Mouse (Mus musculus): ENCODE results near the gene Lcn8. TPM values are rescaled to one million over a fixed set of nuclear protein-coding genes. Genes with fewer than 3 reads are reported as not detected.

Lcn8 gene
- polyA plus RNA-seq, 1 experiment = not detected

- Histone ChIP-seq H3K27ac (ENCODE audit: control insufficient read depth, insufficient read depth, low read depth, low read length, poor library complexity) (no peak overlapping the region), H3K4me1 (ENCODE audit: control insufficient read depth, insufficient read depth, low read length) (no peaks in the 10 kb centered on the region), H3K4me3 (replicated peaks; ENCODE audit: control insufficient read depth, low read depth, low read length) (no peak overlapping the region)
- WGBS = 79% methylated on average over 4 of the region's 4 CpGs
- TF ChIP-seq CTCF (IDR thresholded peaks at IDR 0.05; ENCODE audit: control insufficient read depth, insufficient read depth, low read length) (no peak), POLR2A (IDR thresholded peaks at IDR 0.05; ENCODE audit: borderline replicate concordance, control insufficient read depth, low read depth, low read length) (no peak)
Measured at GRCm38 (mm10) chr2:25703706-25704105, 50.8 kb downstream of the Lcn8 start.

Other genes starting within 250 kb of the Lcn8 start
- 3.4 and 17.9 TPM in 2 replicates for gene Fut7, start 229.9 kb upstream of the Lcn8 start, polyA plus RNA-seq (2011; ENCODE audit: insufficient read depth, insufficient read length, low replicate concordance, missing spikeins)
- 5.0 and 15.0 TPM in 2 replicates for gene Abca2, start 224.4 kb upstream of the Lcn8 start, polyA plus RNA-seq (2011; ENCODE audit: insufficient read depth, insufficient read length, low replicate concordance, missing spikeins)
- not detected in 2 replicates for gene Clic3, start 196.3 kb upstream of the Lcn8 start, polyA plus RNA-seq (2011; ENCODE audit: insufficient read depth, insufficient read length, low replicate concordance, missing spikeins)
- gene Paxx, start 192.0 kb upstream of the Lcn8 start, polyA plus RNA-seq (2011; ENCODE audit: insufficient read depth, insufficient read length, low replicate concordance, missing spikeins) = 42.2 and 114 TPM in 2 replicates
- gene Ptgds, start 183.1 kb upstream of the Lcn8 start, polyA plus RNA-seq (2011; ENCODE audit: insufficient read depth, insufficient read length, low replicate concordance, missing spikeins) = 9.3 TPM in 1 of 2 replicates, not detected in the other
- not detected in 2 replicates for gene Lcn12, start 159.2 kb upstream of the Lcn8 start, polyA plus RNA-seq (2011; ENCODE audit: insufficient read depth, insufficient read length, low replicate concordance, missing spikeins)
- 18.5 and 30.4 TPM in 2 replicates for gene Fbxw5, start 152.4 kb upstream of the Lcn8 start, polyA plus RNA-seq (2011; ENCODE audit: insufficient read depth, insufficient read length, low replicate concordance, missing spikeins)
- 1.6 and 6.2 TPM in 2 replicates for gene C8g, start 151.4 kb upstream of the Lcn8 start, polyA plus RNA-seq (2011; ENCODE audit: insufficient read depth, insufficient read length, low replicate concordance, missing spikeins)
- 14.5 and 22.7 TPM in 2 replicates for gene Traf2, start 106.2 kb upstream of the Lcn8 start, polyA plus RNA-seq (2011; ENCODE audit: insufficient read depth, insufficient read length, low replicate concordance, missing spikeins)
- 46.6 and 73.8 TPM in 2 replicates for gene Edf1, start 95.3 kb upstream of the Lcn8 start, polyA plus RNA-seq (2011; ENCODE audit: insufficient read depth, insufficient read length, low replicate concordance, missing spikeins)
- 1.1 and 9.7 TPM in 2 replicates for gene Mamdc4, start 78.3 kb upstream of the Lcn8 start, polyA plus RNA-seq (2011; ENCODE audit: insufficient read depth, insufficient read length, low replicate concordance, missing spikeins)
- 12.3 and 16.4 TPM in 2 replicates for gene Phpt1, start 77.9 kb upstream of the Lcn8 start, polyA plus RNA-seq (2011; ENCODE audit: insufficient read depth, insufficient read length, low replicate concordance, missing spikeins)
- 0.34 and 0.92 TPM in 2 replicates for gene Ajm1, start 71.4 kb upstream of the Lcn8 start, polyA plus RNA-seq (2011; ENCODE audit: insufficient read depth, insufficient read length, low replicate concordance, missing spikeins)
- 33.4 and 38.2 TPM in 2 replicates for gene Rabl6, start 44.6 kb upstream of the Lcn8 start, polyA plus RNA-seq (2011; ENCODE audit: insufficient read depth, insufficient read length, low replicate concordance, missing spikeins)
- gene Ccdc183, start 35.4 kb upstream of the Lcn8 start, polyA plus RNA-seq (2011; ENCODE audit: insufficient read depth, insufficient read length, low replicate concordance, missing spikeins) = not detected in 2 replicates
- 17.3 and 20.9 TPM in 2 replicates for gene Tmem141, start 31.1 kb upstream of the Lcn8 start, polyA plus RNA-seq (2011; ENCODE audit: insufficient read depth, insufficient read length, low replicate concordance, missing spikeins)
- gene Fcna, start 25.1 kb upstream of the Lcn8 start, polyA plus RNA-seq (2011; ENCODE audit: insufficient read depth, insufficient read length, low replicate concordance, missing spikeins) = 14.7 and 28.0 TPM in 2 replicates
- not detected in 2 replicates for gene Lcn5, start 4.8 kb downstream of the Lcn8 start, polyA plus RNA-seq (2011; ENCODE audit: insufficient read depth, insufficient read length, low replicate concordance, missing spikeins)
- not detected in 2 replicates for gene Lcn6, start 23.7 kb downstream of the Lcn8 start, polyA plus RNA-seq (2011; ENCODE audit: insufficient read depth, insufficient read length, low replicate concordance, missing spikeins)
- gene Lcn10, start 29.6 kb downstream of the Lcn8 start, polyA plus RNA-seq (2011; ENCODE audit: insufficient read depth, insufficient read length, low replicate concordance, missing spikeins) = not detected in 2 replicates
- gene Obp2a, start 46.9 kb downstream of the Lcn8 start, polyA plus RNA-seq (2011; ENCODE audit: insufficient read depth, insufficient read length, low replicate concordance, missing spikeins) = not detected in 2 replicates
- gene Bmyc, start 53.6 kb downstream of the Lcn8 start, polyA plus RNA-seq (2011; ENCODE audit: insufficient read depth, insufficient read length, low replicate concordance, missing spikeins) = 4.1 and 6.7 TPM in 2 replicates
- not detected in 2 replicates for gene Obp2b, start 83.9 kb downstream of the Lcn8 start, polyA plus RNA-seq (2011; ENCODE audit: insufficient read depth, insufficient read length, low replicate concordance, missing spikeins)
- not detected in 2 replicates for gene Lcn3, start 112.4 kb downstream of the Lcn8 start, polyA plus RNA-seq (2011; ENCODE audit: insufficient read depth, insufficient read length, low replicate concordance, missing spikeins)
- gene Lcn11, start 123.9 kb downstream of the Lcn8 start, polyA plus RNA-seq (2011; ENCODE audit: insufficient read depth, insufficient read length, low replicate concordance, missing spikeins) = not detected in 2 replicates
- not detected in 2 replicates for gene Gm13539, start 129.1 kb downstream of the Lcn8 start, polyA plus RNA-seq (2011; ENCODE audit: insufficient read depth, insufficient read length, low replicate concordance, missing spikeins)
- not detected in 2 replicates for gene Glt6d1, start 162.7 kb downstream of the Lcn8 start, polyA plus RNA-seq (2011; ENCODE audit: insufficient read depth, insufficient read length, low replicate concordance, missing spikeins)
- gene Lcn9, start 170.0 kb downstream of the Lcn8 start, polyA plus RNA-seq (2011; ENCODE audit: insufficient read depth, insufficient read length, low replicate concordance, missing spikeins) = not detected in 2 replicates
- gene Sohlh1, start 194.1 kb downstream of the Lcn8 start, polyA plus RNA-seq (2011; ENCODE audit: insufficient read depth, insufficient read length, low replicate concordance, missing spikeins) = not detected in 2 replicates
- 1.8 and 4.8 TPM in 2 replicates for gene Kcnt1, start 210.6 kb downstream of the Lcn8 start, polyA plus RNA-seq (2011; ENCODE audit: insufficient read depth, insufficient read length, low replicate concordance, missing spikeins)

Measured in bone marrow, adult 2 months (tissue).